ENCODE assay signal across 10 mouse cellular contexts in the genomic region with DNA sequence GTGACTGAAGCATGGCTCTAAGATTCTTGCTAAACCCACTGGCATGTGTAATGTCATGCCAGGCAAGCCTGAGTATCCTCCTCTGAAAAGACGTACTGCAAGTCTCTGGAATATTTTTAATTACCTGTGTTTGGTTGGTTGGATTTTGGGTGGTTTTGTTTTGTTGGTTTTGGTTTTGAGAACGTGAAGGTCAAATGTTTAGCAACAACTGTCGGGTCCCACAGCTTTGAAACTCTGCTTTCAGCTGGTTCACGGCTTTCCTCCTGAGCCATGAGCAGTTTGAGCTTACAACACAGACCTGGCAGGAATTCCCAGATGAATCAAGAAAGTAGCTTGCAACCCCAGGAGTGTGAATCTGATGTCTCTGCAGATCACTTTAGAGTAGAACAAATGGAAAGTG.
"Had no signal": no experiment of that assay in that cellular context is flagged by ENCODE, and none has a peak within 500 bp of the region (broad histone marks: within the 10 kb centered on the region; RNA-seq: fewer than 3 reads in every experiment).

No protein-coding gene starts in this region.

- H3K9me3 ChIP-seq: limb, embryonic 10.5 days; liver, embryonic 15.5 days; lung, embryonic 15.5 days; midbrain, embryonic 13.5 days; stomach, embryonic 15.5 days had no signal

- H3K9ac ChIP-seq: liver, embryonic 15.5 days; lung, embryonic 15.5 days; midbrain, embryonic 13.5 days; stomach, embryonic 15.5 days had no signal

- H3K4me3 ChIP-seq: left cerebral cortex, adult 2 months; limb, embryonic 10.5 days; liver, embryonic 15.5 days; lung, embryonic 15.5 days; midbrain, embryonic 13.5 days; stomach, embryonic 15.5 days had no signal

- DNase-seq: right cerebral cortex, postnatal 14 days; thymus, postnatal 36 days had no signal

- H3K27me3 ChIP-seq: liver, embryonic 15.5 days; lung, embryonic 15.5 days; midbrain, embryonic 13.5 days; stomach, embryonic 15.5 days had no signal

- H3K27ac ChIP-seq: left cerebral cortex, adult 2 months; limb, embryonic 10.5 days; liver, embryonic 15.5 days; lung, embryonic 15.5 days; midbrain, embryonic 13.5 days; stomach, embryonic 15.5 days had no signal

- ATAC-seq: inflammation-experienced regulatory T-cells, adult 6 months; intestine, postnatal 0 days; midbrain, embryonic 13.5 days had no signal

- H3K4me1 ChIP-seq: limb, embryonic 10.5 days; lung, embryonic 15.5 days; stomach, embryonic 15.5 days had no signal

- H3K4me2 ChIP-seq: liver, embryonic 15.5 days; lung, embryonic 15.5 days; midbrain, embryonic 13.5 days; stomach, embryonic 15.5 days had no signal
